Mouse (Mus musculus): ENCODE measurements around the gene Adam21. TPM values are rescaled to one million over a fixed set of nuclear protein-coding genes. Genes with fewer than 3 reads are reported as not detected.

Gene Adam21
- polyA plus RNA-seq (2015; fragmentation: Nextera tagmentation; extraction: Ambion mirVana): 0.06 TPM in 1 of 2 replicates, not detected in the other

DNA sequence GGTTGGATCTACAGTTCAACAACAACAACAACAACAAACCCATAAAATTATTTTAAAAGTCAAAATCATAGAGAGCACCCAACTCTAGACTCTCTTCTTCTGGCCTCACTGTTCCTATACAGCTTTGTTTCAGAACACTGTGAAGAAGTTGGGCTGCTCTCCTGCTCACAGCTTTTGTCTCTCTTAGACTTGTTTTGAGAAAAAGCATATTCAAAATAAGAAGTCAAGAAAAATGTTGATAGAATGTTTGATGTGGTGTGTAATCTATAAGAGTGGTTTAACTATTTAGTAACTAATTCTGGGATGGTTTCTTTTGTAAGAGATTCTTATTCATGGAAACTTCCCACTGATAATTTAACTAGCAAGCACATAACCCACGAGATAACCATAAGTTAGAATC is at the start of gene Adam21:
Gene Adam21 (minus strand): TSS at position 101 of the 400 bp plus-strand sequence.

DNA sequence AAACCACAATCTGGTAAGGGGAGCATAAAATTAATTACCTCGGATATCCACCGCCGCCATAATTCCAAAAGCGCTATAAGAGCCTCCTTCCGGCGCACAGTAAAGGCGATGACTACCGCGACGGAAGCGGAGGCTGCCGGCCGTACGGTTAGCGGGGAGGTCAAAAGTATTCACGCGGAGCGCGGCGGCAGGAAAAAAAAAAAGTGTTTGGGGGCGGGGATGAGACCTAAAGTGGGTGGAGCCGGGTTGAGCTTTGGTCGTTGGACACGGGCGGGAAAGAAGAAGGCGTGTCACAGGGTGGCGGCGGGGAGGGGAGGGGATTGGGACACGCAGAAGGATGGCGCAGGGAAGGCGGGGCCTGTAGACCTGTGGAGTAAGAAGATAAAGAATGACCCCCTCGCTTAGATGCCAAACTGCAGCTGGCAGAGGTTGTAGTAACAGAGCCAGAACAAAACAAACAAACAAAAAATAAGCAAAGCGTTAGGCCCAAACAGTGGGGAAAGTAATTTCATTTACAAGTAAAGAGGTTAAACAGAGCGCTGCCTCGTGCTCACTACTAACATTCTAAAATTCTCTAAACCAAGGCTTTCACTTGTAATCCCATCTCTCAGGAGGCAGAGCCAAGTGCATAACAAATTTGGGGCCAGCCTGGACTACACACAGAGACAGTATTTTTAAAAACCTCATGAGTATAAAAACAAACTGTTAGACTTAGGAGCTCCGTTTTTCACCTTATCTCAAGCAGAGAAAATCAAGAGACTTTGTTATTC is 26.8 kb upstream of the Adam21 start, which contains the start of gene Med6:
Gene Med6 (minus strand): TSS at position 107 of the 770 bp plus-strand sequence.

DNA sequence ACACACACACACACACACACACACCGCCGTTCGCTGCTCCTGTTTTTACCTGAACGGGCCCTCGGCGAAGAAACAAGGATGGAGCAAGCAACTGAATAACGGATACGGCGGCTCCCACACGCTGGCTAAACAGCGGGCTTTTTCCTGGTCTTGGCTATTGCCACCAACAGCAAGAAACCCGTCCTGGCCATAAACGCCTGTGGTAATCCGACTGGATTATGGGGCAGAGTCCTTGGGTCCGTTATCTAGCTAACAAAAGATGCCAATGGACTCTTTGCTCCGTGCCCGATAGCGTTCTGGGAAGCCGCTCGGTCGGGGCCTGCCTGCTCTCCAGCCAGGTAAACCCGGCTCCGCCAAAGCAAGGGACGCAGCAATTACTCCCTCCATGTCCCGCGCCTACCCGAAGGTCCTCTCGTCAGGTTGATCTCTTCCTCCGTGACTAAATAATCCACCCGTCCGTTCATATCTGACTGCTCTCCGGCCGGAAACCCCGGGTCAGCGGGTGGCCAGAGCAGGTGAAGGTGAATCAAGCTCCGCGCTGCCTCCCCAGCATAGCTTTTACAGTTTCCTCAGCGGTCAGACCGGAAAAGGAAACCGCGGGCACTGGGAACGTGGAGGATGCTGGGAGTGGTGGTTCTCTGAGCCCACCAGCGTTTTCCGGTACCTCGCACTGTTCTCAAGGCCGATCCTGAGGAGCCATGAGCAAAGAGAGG is 35.8 kb downstream of the Adam21 start, which contains the start of the genes Gm20498 and Synj2bp:
Gene Gm20498 (minus strand): TSS at position 590 of the 713 bp plus-strand sequence.
Gene Synj2bp (minus strand): TSS at position 596 of the 713 bp plus-strand sequence.

Other genes starting within 250 kb of the Adam21 start
- 0.05 TPM in 1 of 2 replicates, not detected in the other for gene Slc8a3, start 235.3 kb downstream of the Adam21 start, polyA plus RNA-seq (2015; fragmentation: Nextera tagmentation; extraction: Ambion mirVana)
- 0.10 and 0.12 TPM in 2 replicates for gene Gm4787, start 189.0 kb downstream of the Adam21 start, polyA plus RNA-seq (2015; fragmentation: Nextera tagmentation; extraction: Ambion mirVana)
- 0.22 and 0.26 TPM in 2 replicates for gene Adam4, start 146.5 kb downstream of the Adam21 start, polyA plus RNA-seq (2015; fragmentation: Nextera tagmentation; extraction: Ambion mirVana)
- gene Cox16, start 83.3 kb downstream of the Adam21 start, polyA plus RNA-seq (2015; fragmentation: Nextera tagmentation; extraction: Ambion mirVana): 116 and 131 TPM in 2 replicates
- 10.8 and 12.6 TPM in 2 replicates for gene Gm20498, start 35.6 kb downstream of the Adam21 start, polyA plus RNA-seq (2015; fragmentation: Nextera tagmentation; extraction: Ambion mirVana)
- 21.0 and 21.7 TPM in 2 replicates for gene Synj2bp, start 35.6 kb downstream of the Adam21 start, polyA plus RNA-seq (2015; fragmentation: Nextera tagmentation; extraction: Ambion mirVana)
- 30.2 and 41.2 TPM in 2 replicates for gene Med6, start 26.5 kb upstream of the Adam21 start, polyA plus RNA-seq (2015; fragmentation: Nextera tagmentation; extraction: Ambion mirVana)
- 0.17 and 0.42 TPM in 2 replicates for gene Ttc9, start 62.8 kb upstream of the Adam21 start, polyA plus RNA-seq (2015; fragmentation: Nextera tagmentation; extraction: Ambion mirVana)
- gene Map3k9, start 212.7 kb upstream of the Adam21 start, polyA plus RNA-seq (2015; fragmentation: Nextera tagmentation; extraction: Ambion mirVana): 0.77 and 1.1 TPM in 2 replicates